Mouse (Mus musculus): ENCODE results near the gene Gga3. TPM values are rescaled to one million over a fixed set of nuclear protein-coding genes. Genes with fewer than 3 reads are reported as not detected.

The Gga3 gene
- 8.6 and 8.9 TPM in 2 replicates for polyA plus RNA-seq (2015; fragmentation: Nextera tagmentation; extraction: Ambion mirVana)

DNA sequence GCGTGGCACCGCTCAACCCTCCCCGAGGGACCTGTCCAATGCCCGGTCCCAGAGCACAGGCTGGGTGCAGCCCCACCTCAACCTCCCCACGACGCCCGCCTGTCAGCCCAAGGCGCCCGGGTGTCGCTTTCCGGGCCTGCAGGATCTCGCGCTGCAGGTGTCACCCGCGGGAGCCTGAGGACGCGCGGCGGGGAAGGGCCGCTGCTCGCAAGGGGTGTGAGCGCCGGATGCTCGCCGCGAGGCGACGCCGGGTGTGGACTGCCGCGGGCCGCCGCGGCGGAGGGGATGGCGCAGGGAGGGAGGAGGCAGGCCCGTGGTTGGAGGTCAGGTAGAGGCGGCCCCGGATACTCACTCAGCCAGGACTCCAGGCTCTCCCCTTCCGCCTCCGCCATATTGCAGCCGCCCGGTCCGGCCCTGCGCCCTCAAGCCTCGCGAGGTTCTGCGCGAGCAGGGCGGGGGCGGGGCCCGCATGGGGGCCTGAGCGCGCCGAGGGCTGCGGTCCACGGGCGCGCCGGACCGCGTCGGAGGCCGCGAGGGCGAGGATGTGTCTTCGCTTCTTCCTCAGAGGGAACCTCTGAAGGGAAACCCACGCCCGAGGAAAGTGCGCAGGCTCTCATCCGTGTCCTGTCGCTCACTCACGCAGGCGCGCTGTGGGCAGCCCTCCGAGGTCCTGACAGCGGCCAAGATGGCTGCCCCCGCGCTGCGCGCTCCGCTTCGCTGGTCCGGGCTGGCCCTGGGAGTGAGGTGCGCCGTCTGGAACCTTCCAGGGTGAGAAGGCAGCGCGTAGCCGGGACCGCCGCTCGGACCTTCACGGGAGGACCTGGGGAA is at the start of gene Gga3, which contains the start of gene Mrps7:
Gga3 (minus strand) TSS at position 576 of the 828 bp plus-strand sequence.
Mrps7 (plus strand) TSS at position 450 of the 828 bp plus-strand sequence.

DNA sequence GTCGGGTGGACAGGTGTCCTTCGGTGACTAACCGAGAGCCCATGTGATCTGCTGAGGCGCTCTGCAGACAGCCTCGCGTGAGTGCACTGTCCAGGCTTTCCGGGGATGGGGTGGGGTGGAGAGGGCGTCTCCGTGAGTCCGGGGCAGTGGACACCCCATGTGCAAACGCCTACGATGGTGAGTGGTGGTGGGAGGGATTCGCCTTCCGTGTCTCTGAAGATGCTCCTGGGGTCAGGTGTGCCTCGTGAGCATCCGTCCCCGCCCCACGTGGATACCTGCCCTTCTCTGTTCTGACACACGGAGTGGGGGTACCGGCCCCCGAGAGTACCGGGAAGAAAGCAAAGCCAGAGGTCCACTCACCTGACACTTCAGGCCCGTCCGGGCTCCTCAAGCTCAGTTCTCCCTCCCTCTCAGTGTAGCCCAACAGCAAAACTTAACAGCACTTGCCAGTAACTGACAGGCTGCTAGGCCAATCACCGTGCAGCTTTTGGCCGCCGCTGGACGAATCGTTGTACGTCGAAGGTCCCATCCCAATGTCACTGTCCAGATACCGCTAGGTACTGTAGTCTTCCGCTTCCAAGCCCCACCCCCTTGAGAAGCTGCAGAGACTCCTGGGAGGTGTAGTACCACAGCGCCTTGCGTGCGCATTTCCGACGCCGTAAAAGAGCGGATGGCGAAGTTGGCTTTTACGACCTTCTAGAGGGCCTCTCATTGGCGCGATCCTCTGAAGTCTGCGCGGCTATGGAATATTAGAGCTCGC is 24.0 kb upstream of the Gga3 start, which contains the start of gene Slc25a19:
Slc25a19 (minus strand) TSS at position 591 of the 760 bp plus-strand sequence.

DNA sequence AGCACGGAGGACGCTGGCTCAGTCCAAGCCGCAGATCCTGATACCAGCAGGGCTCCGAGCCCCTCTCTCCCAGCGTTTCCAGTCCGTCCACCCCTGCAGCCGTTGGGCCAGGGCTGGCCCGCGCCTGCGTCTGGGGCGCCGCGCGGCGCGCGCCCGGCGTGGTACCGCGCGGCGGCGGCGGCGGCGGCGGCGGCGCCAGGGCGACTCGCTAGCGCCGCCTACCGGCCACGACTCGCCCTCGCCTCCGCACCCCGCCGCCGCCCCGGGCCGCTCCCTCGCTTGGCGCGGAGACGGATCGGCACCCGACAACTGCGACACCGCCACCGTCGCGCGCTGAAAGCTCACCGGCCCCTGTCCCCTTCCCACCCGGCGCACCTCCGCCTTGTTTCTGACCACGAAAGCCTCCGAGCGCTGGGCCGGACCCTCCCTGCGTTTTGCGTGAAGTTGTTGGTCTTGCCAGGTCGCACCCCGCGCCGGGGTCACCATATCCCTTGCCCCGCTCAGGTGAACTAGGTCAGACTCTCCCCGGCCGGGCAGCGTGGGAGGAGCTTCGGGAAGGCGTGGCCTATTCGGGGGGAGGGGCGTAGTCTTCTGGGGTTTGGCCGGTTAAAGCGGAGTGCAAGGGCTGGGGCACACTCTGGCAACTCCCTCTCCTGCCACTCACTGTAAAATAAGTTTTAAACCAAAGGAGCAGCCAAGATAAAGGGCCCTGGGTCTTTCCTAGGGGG is 8.7 kb upstream of the Gga3 start, which contains the start of gene Mif4gd:
Mif4gd (minus strand) TSS at position 560 of the 728 bp plus-strand sequence.

DNA sequence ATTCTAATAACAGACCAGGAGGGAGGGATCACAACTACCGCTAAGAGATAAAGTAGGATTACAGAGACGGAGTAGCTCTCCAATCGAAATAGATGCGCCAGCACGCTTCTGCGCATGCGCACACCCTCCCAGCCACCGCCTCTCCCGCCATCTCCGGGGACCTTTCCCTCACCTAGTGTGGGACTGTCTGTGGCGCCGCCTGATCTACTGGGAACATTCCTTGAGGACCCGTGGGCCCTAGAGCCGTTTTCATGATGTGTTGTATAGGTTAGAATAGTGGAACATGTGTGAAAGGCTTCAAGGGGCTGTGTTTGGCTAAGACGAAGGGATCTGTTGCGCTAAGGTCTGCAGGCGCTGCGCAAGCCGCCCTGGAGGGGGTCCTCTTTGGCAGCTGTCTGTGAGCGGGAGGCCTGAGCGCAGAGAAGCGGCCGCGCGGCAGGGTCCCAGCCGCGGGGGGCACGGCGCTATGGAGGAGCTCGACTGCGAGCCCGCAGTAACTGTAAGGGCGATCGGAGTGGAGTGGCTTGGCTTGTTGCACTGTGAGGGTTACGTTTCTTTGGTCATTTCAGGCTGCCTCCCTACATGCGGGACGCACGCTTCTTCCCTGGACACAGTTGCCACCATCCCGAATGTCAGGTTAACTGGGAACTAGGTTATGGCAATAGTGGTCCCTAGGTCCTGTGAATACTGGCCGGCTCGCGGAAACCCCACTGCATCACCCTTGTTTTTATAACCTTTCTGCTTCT is 39.6 kb downstream of the Gga3 start, which contains the start of gene Nup85:
Nup85 (plus strand) TSS at position 371 of the 746 bp plus-strand sequence.

DNA sequence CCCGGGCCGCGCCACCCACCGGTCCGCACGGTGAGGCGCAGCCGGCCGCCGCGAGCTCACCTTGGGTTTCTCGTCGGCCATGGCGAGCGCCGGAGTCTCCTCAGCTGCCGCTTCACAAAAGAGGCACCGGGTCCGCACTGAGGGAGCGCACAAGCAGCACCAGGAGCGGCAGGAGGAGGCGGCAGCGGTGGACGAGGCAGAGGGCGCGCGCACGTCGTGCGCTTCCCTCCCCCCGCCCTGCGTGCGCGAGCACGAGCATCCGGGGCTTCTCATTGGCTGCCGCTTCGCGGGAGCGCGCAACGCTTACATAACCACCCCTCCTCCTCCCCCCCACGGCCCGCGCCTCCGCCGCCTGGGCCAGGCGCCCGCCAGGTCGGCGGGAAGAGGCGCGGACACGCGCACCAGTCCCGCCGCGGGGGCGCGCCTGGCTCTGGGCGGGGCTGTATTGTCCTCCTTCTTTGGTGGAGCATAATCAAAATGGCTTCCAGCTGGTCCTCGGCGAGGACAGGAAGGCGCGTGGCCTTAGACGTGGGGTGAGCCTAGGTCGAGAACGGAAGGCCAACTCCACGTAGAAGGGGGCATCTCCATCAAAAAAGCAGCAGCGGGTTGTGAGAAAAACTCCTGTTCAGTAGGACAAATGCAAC is 67.7 kb downstream of the Gga3 start, which contains the start of gene Sumo2:
Sumo2 (minus strand) TSS at position 239 of the 644 bp plus-strand sequence.

Other genes starting within 250 kb of the Gga3 start
- gene Hid1, start 236.3 kb downstream of the Gga3 start, polyA plus RNA-seq (2015; fragmentation: Nextera tagmentation; extraction: Ambion mirVana) = 1.3 and 2.2 TPM in 2 replicates
- 2.9 and 4.3 TPM in 2 replicates for gene Cdr2l, start 222.1 kb downstream of the Gga3 start, polyA plus RNA-seq (2015; fragmentation: Nextera tagmentation; extraction: Ambion mirVana)
- gene Mrpl58, start 200.3 kb downstream of the Gga3 start, polyA plus RNA-seq (2015; fragmentation: Nextera tagmentation; extraction: Ambion mirVana) = 80.9 and 91.3 TPM in 2 replicates
- 692 and 747 TPM in 2 replicates for gene Atp5h, start 184.1 kb downstream of the Gga3 start, polyA plus RNA-seq (2015; fragmentation: Nextera tagmentation; extraction: Ambion mirVana)
- 9.5 and 13.2 TPM in 2 replicates for gene Kctd2, start 183.9 kb downstream of the Gga3 start, polyA plus RNA-seq (2015; fragmentation: Nextera tagmentation; extraction: Ambion mirVana)
- gene Trim80, start 163.5 kb downstream of the Gga3 start, polyA plus RNA-seq (2015; fragmentation: Nextera tagmentation; extraction: Ambion mirVana) = not detected in 2 replicates
- gene Slc16a5, start 141.6 kb downstream of the Gga3 start, polyA plus RNA-seq (2015; fragmentation: Nextera tagmentation; extraction: Ambion mirVana) = 0.08 and 0.19 TPM in 2 replicates
- gene Armc7, start 128.4 kb downstream of the Gga3 start, polyA plus RNA-seq (2015; fragmentation: Nextera tagmentation; extraction: Ambion mirVana) = 7.4 and 8.5 TPM in 2 replicates
- 83.3 and 90.8 TPM in 2 replicates for gene Nt5c, start 112.2 kb downstream of the Gga3 start, polyA plus RNA-seq (2015; fragmentation: Nextera tagmentation; extraction: Ambion mirVana)
- 280 and 285 TPM in 2 replicates for gene Jpt1, start 89.7 kb downstream of the Gga3 start, polyA plus RNA-seq (2015; fragmentation: Nextera tagmentation; extraction: Ambion mirVana)
- 581 and 592 TPM in 2 replicates for gene Sumo2, start 67.8 kb downstream of the Gga3 start, polyA plus RNA-seq (2015; fragmentation: Nextera tagmentation; extraction: Ambion mirVana)
- 133 and 153 TPM in 2 replicates for gene Nup85, start 39.6 kb downstream of the Gga3 start, polyA plus RNA-seq (2015; fragmentation: Nextera tagmentation; extraction: Ambion mirVana)
- 48.3 and 49.0 TPM in 2 replicates for gene Mrps7, start 126 bp downstream of the Gga3 start, polyA plus RNA-seq (2015; fragmentation: Nextera tagmentation; extraction: Ambion mirVana)
- gene Mif4gd, start 8.9 kb upstream of the Gga3 start, polyA plus RNA-seq (2015; fragmentation: Nextera tagmentation; extraction: Ambion mirVana) = 40.0 and 42.2 TPM in 2 replicates
- gene Slc25a19, start 24.2 kb upstream of the Gga3 start, polyA plus RNA-seq (2015; fragmentation: Nextera tagmentation; extraction: Ambion mirVana) = 12.7 and 15.1 TPM in 2 replicates
- gene Grb2, start 104.5 kb upstream of the Gga3 start, polyA plus RNA-seq (2015; fragmentation: Nextera tagmentation; extraction: Ambion mirVana) = 55.2 and 60.1 TPM in 2 replicates
- 7.7 and 9.8 TPM in 2 replicates for gene Tmem94, start 161.4 kb upstream of the Gga3 start, polyA plus RNA-seq (2015; fragmentation: Nextera tagmentation; extraction: Ambion mirVana)
- 4.4 and 5.7 TPM in 2 replicates for gene Caskin2, start 209.6 kb upstream of the Gga3 start, polyA plus RNA-seq (2015; fragmentation: Nextera tagmentation; extraction: Ambion mirVana)
- 16.1 and 18.3 TPM in 2 replicates for gene Tsen54, start 210.7 kb upstream of the Gga3 start, polyA plus RNA-seq (2015; fragmentation: Nextera tagmentation; extraction: Ambion mirVana)
- gene Llgl2, start 220.0 kb upstream of the Gga3 start, polyA plus RNA-seq (2015; fragmentation: Nextera tagmentation; extraction: Ambion mirVana) = 2.9 and 3.4 TPM in 2 replicates